Mouse (Mus musculus) embryo, embryonic 11.5 days (tissue): ENCODE data around the gene Heatr5a.

Experiments used
- DNase-seq: peaks from one replicate; pipeline ENCODE4 v3.0.0-alpha.2; 2012; ENCODE audit warnings: low read depth, low spot score

Heatr5a gene

GRCm38 (mm10) chr12:51849902-51850301 lies 121.2 kb downstream of the Heatr5a start:
- DNase-seq, result no peak

GRCm38 (mm10) chr12:51847953-51848680 lies 123.0 kb downstream of the Heatr5a start:
- DNase-seq, result no peak

- no peak for DNase-seq
Measured at GRCm38 (mm10) chr12:51845261-51845660, 125.9 kb downstream of the Heatr5a start.

- peak; percentile 79 for DNase-seq
Measured at GRCm38 (mm10) chr12:51844771-51845256, 126.3 kb downstream of the Heatr5a start.

- no peak for DNase-seq
Measured at GRCm38 (mm10) chr12:51843576-51844520, 127.3 kb downstream of the Heatr5a start.

- DNase-seq, result no peak
Measured at GRCm38 (mm10) chr12:51842081-51842864, 128.8 kb downstream of the Heatr5a start.

- DNase-seq, result no peak
Measured at GRCm38 (mm10) chr12:51839856-51840255, 131.3 kb downstream of the Heatr5a start.

GRCm38 (mm10) chr12:51835219-51835618 lies 135.9 kb downstream of the Heatr5a start:
- no peak for DNase-seq

GRCm38 (mm10) chr12:51831931-51832330 lies 139.2 kb downstream of the Heatr5a start:
- no peak for DNase-seq

- no peak for DNase-seq
Measured at GRCm38 (mm10) chr12:51831296-51831695, 139.8 kb downstream of the Heatr5a start.

- DNase-seq, result no peak
Measured at GRCm38 (mm10) chr12:51830671-51831070, 140.4 kb downstream of the Heatr5a start.

GRCm38 (mm10) chr12:51830077-51830402 lies 141.1 kb downstream of the Heatr5a start:
- DNase-seq, result no peak

- DNase-seq, result peak; percentile 69
Measured at GRCm38 (mm10) chr12:51829290-51830076, 141.6 kb downstream of the Heatr5a start, which contains the start of gene Hectd1. Gene Hectd1 (minus strand): TSS chr12:51829536.

GRCm38 (mm10) chr12:51828716-51829289 lies 142.3 kb downstream of the Heatr5a start:
- peak; percentile 27 for DNase-seq

GRCm38 (mm10) chr12:51827958-51828650 lies 143.0 kb downstream of the Heatr5a start:
- no peak for DNase-seq
